Mouse (Mus musculus) hindbrain, embryonic 16.5 days (tissue): ENCODE measurements around the gene Hmgb1. TPM values are rescaled to one million over a fixed set of nuclear protein-coding genes. Genes with fewer than 3 reads are reported as not detected.

Experiments used
- ATAC-seq: fragments of 200-750 bp; cut with Nextera tagmentation; 2 replicates; pipeline ENCODE4 v1.8.0; 2017; ENCODE audit warnings: moderate TSS enrichment, moderate library complexity
- H3K27ac ChIP-seq: fragments of 300-500 bp; sonication (generic); 2 replicates; pipeline ENCODE4 v1.5.1; 2014; ENCODE audit warnings: low read depth, mild to moderate bottlenecking, control low read depth, low read length, moderate library complexity
- H3K27me3 ChIP-seq: fragments of 300-500 bp; sonication (generic); replicated peaks from 2 replicates; pipeline ENCODE4 v1.6.1; 2014; ENCODE audit warnings: low read length; ENCODE audit not compliant: control insufficient read depth, insufficient read depth
- H3K36me3 ChIP-seq: fragments of 300-500 bp; sonication (generic); 2 replicates; pipeline ENCODE4 v1.6.1; 2014; ENCODE audit warnings: mild to moderate bottlenecking, low read length, moderate library complexity, mixed read lengths; ENCODE audit not compliant: control insufficient read depth, insufficient read depth
- H3K4me1 ChIP-seq: fragments of 300-500 bp; sonication (generic); 2 replicates; pipeline ENCODE4 v1.6.1; 2014; ENCODE audit warnings: low read depth, low read length; ENCODE audit not compliant: control insufficient read depth, insufficient read depth
- H3K4me2 ChIP-seq: fragments of 300-500 bp; sonication (generic); 2 replicates; pipeline ENCODE4 v1.6.1; 2014; ENCODE audit warnings: mild to moderate bottlenecking, low read length, control low read depth, moderate library complexity
- H3K4me3 ChIP-seq: fragments of 300-500 bp; sonication (generic); 2 replicates; pipeline ENCODE4 v1.5.1; 2014; ENCODE audit warnings: mild to moderate bottlenecking, low read length, control low read depth, moderate library complexity
- H3K9ac ChIP-seq: fragments of 300-500 bp; sonication (generic); 2 replicates; pipeline ENCODE4 v1.6.1; 2014; ENCODE audit warnings: low read depth, mild to moderate bottlenecking, control low read depth, low read length, moderate library complexity
- H3K9me3 ChIP-seq: fragments of 300-500 bp; sonication (generic); 2 replicates; pipeline ENCODE4 v1.6.1; 2014; ENCODE audit warnings: mild to moderate bottlenecking, low read length, moderate library complexity; ENCODE audit not compliant: control insufficient read depth
- WGBS: fragments of 180-500 bp; shearing (Covaris S2); extraction: QIAGEN DNeasy Blood & Tissue Kit; methylation state at CpG from one replicate; pipeline ENCODE4 v1.1.7; 2014; 5-methylcytosine and 5-hydroxymethylcytosine counted together
- polyA plus RNA-seq: library from polyadenylated mRNA; unstranded; fragments of >200 nt; fragmentation: Nextera tagmentation; extraction: Ambion mirVana; gene quantifications from 2 replicates; pipeline ENCODE4 v1.2.1, GENCODE M21; 2015

Gene Hmgb1
- polyA plus RNA-seq, 1 experiment from 2014 or later, result 634 TPM

DNA sequence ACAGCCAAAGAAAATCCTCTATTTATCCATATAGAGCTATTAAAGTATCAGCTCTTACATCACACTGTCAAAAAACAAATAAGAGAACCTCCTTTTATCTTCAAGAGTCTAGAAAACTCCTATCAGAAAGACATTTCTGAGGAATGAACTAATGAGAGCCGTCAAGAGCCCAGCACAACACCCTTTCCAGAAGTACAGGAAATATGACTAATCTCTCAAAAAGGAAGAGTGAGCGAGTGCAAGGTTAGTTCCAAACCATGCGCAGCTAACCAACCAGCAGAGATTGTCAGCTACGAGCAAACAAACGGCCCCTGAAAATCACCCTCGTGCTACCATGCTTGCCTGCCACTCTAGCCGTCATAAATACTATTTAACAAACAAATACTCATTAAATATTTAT lies 21.4 kb downstream of the Hmgb1 start:
- no peak for ATAC-seq
- 83% methylated on average over 7 of the region's 7 CpGs for WGBS

DNA sequence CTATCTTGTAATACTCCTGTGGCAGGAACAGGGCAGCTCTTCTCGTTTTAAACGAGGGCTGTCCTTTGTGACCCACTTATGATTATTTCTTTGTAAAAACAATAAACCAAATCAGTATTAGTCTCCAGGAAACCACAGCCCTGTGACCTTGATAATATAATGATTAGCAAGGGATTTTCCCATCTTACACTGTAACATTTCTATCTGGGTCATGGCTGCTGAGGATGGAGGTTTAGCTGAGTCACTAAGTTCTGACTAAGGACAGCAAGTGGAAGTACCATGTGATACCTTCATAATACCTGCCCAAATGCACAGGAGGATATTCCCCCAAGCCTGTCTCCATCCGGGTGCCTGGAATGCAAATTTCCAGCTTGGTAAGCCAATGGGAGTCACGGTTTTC lies 23.8 kb downstream of the Hmgb1 start:
- Histone ChIP-seq H3K9me3 (no peaks in the 10 kb centered on the region), H3K36me3 (no peaks in the 10 kb centered on the region), H3K27ac (no peak overlapping the region), H3K4me1 (no peaks in the 10 kb centered on the region), H3K4me2 (no peak overlapping the region), H3K4me3 (no peak overlapping the region), H3K27me3 (no peaks in the 10 kb centered on the region), H3K9ac (no peak overlapping the region)
- 75% methylated on average over 4 of the region's 4 CpGs for WGBS
- no peak for ATAC-seq

More for the DNA sequence above, 21.4 kb downstream of the Hmgb1 start:
- H3K4me1 ChIP-seq, result no peaks in the 10 kb centered on the region
- H3K9me3 ChIP-seq, result no peaks in the 10 kb centered on the region
- H3K4me2 ChIP-seq, result no peak overlapping the region
- H3K27ac ChIP-seq, result no peak overlapping the region
- no peak overlapping the region for H3K4me3 ChIP-seq
- H3K36me3 ChIP-seq, result no peaks in the 10 kb centered on the region
- no peaks in the 10 kb centered on the region for H3K27me3 ChIP-seq
- H3K9ac ChIP-seq, result no peak overlapping the region

DNA sequence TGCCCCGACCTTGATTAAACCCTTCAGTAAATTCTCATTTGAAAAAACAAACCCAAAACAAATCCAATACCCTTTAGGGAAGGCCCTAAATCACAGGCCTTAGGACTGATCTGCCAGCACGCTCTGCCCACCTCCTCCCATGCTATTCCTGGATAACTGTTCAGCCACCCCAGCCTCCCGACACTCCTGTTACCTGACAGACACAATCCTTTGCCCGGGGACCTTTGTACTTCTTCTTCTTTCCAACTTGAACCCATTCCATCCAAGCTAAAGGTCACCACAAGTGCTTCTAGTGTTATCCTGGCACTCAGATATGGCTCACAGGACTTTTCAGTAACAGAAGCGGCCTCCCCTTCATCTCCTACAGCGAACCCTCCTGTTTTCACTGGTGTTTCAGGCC lies 25.3 kb downstream of the Hmgb1 start:
- H3K4me3 ChIP-seq, result no peak overlapping the region
- H3K27ac ChIP-seq, result no peak overlapping the region
- H3K9ac ChIP-seq, result no peak overlapping the region
- no peaks in the 10 kb centered on the region for H3K4me1 ChIP-seq
- no peaks in the 10 kb centered on the region for H3K9me3 ChIP-seq
- 94% methylated on average over 6 of the region's 6 CpGs for WGBS
- H3K36me3 ChIP-seq, result no peaks in the 10 kb centered on the region
- H3K27me3 ChIP-seq, result no peaks in the 10 kb centered on the region
- H3K4me2 ChIP-seq, result no peak overlapping the region
- no peak for ATAC-seq

DNA sequence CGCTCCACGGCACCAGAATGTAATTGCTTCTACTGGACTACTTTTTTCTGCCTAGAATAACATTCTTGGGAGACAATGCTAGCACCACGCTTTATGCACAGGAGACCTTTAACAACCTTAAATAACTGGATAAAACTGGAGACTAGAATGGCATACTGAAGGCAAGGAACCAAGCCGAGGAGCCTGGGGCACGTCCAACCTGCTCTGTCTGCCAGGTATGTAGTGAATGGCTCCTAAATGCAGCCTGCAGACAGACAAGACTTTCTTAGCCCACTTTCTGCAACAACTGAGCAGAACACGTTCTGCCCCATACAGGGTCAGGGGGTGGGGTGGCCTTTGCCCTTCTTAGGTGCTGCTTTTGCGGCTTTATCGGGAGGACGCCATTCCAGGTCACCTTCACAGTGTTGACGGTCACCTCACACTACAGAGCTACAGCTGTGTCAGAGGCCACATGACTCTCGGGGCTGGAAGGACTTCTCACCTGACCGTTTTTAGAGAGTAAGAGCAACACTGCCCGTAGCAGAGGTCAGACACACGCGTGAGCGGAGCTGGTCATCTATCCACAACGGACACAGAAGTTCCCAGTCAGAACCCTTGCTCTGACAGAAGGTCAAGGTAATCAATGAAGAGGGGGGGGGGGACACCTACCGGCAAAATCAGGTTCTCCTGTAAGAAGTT lies 27.3 kb downstream of the Hmgb1 start:
- no peak for ATAC-seq
- no peak overlapping the region for H3K9ac ChIP-seq
- WGBS, result 93% methylated on average over 18 of the region's 18 CpGs

DNA sequence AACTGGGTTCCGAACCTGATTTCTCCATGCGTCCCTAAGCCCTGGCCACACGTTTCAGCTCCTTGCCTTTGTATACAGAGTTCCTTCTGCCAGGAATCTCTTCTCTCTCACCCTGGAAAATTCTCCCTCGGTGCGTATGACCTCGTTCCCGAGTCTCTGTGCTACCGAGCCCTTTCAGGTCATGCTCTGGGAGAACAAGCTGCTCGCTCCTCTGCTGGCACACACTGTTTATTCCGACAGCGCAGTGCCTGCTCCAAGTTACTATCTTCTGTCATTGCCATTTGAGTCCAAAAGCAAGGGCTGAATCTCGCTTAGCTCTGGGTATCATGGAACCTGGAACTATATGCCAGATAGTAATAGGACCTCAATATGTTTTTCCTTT lies 31.5 kb downstream of the Hmgb1 start:
- H3K4me3 ChIP-seq, result no peak overlapping the region
- H3K27me3 ChIP-seq, result no peaks in the 10 kb centered on the region
- H3K4me2 ChIP-seq, result no peak overlapping the region
- H3K9me3 ChIP-seq, result no peaks in the 10 kb centered on the region
- H3K4me1 ChIP-seq, result no peaks in the 10 kb centered on the region
- ATAC-seq, result no peak
- H3K9ac ChIP-seq, result no peak overlapping the region
- H3K36me3 ChIP-seq, result no peaks in the 10 kb centered on the region
- H3K27ac ChIP-seq, result no peak overlapping the region
- WGBS, result 70% methylated on average over 12 of the region's 12 CpGs

More for the DNA sequence above, 27.3 kb downstream of the Hmgb1 start:
- H3K4me3 ChIP-seq, result no peak overlapping the region
- no peaks in the 10 kb centered on the region for H3K27me3 ChIP-seq
- H3K9me3 ChIP-seq, result no peaks in the 10 kb centered on the region
- no peaks in the 10 kb centered on the region for H3K4me1 ChIP-seq
- H3K27ac ChIP-seq, result no peak overlapping the region
- H3K36me3 ChIP-seq, result no peaks in the 10 kb centered on the region
- no peak overlapping the region for H3K4me2 ChIP-seq

DNA sequence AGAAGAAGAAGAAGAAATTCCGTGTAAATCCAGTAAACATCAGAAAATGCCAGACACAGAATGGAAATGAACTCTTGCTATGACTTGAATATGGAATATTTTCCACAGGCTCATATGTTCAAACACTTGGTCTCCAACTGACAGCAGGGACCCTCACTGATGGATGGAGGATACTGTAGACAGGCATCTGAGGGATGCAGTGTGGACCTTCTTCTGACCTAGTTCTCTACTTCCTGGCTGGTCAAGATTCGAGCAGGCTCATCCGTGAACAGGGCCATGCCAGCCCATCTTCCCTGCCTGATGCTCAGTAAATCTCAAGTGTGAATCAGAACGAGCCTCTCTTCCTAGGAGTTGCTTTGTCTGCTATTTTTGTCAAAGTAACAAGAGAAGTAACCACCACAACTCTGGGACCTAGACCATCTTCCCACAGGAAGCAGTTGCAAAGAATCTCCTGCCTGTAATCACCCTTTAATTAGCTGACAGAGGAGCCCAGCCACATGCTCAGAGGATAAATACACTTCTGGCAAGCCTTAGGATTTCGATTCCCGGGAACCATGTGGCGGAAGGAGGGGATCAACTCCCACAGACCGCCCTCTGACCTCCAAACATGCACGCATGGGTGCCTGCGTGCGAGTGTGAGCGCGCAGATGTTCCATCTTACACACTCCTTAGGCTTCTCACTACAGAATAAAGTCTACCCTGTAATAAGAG lies 32.1 kb downstream of the Hmgb1 start:
- Histone ChIP-seq H3K4me2 (no peak overlapping the region), H3K9ac (no peak overlapping the region), H3K4me1 (no peaks in the 10 kb centered on the region), H3K4me3 (no peak overlapping the region), H3K27me3 (no peaks in the 10 kb centered on the region), H3K9me3 (no peaks in the 10 kb centered on the region), H3K27ac (no peak overlapping the region), H3K36me3 (no peaks in the 10 kb centered on the region)
- ATAC-seq, result no peak
- 58% methylated on average over 13 of the region's 13 CpGs for WGBS

DNA sequence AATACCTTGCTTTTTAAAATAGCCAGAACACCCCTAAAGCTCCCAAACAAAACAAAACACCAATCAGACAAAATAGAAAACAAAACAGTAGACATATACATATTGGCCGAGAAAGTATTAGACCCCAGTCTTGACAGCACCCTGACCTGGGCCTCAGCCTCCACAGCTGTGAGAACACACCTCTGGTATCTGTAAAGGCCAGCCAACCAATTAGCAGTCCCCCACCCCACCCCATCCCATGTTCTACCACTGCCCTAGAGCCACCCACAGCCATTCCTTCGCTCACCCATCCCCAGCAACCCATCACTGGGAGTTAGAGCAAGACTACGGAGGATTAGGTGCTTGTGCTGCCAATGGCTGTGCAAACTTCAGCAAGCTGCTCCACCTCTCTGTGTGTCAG lies 33.4 kb downstream of the Hmgb1 start:
- 97% methylated on average over 3 of the region's 3 CpGs for WGBS
- Histone ChIP-seq H3K4me2 (no peak overlapping the region), H3K27ac (no peak overlapping the region), H3K9me3 (no peaks in the 10 kb centered on the region), H3K9ac (no peak overlapping the region), H3K36me3 (no peaks in the 10 kb centered on the region), H3K27me3 (no peaks in the 10 kb centered on the region), H3K4me1 (no peaks in the 10 kb centered on the region), H3K4me3 (no peak overlapping the region)
- ATAC-seq, result no peak

DNA sequence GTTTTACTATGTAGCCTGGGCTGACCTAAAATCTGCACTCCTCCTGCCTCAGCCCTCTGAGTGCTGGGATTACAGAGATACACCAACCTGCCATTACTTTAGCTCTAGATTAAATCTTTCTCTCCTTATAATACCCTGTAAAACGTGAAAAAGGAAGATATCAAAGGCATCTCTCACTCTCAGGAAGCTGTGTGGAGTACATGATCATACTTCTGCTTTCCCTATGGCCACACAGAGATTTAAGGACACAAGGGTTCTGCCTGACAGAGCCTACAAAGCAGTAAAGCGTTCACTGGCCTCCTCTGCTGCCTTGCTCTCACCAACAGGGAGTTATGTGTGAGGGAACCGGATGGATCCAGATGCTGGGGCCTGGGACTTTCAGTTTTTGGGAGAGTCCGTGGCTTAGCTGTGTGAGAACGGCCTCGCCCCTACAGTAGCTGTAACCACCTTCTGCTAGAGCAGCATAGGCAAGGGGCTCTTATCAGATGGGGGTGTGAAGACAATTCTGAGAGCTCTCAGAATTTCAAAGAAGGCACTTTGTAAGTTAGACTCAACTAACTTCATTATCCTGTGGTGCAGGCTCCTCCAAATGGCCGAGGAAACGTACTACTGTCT lies 36.8 kb downstream of the Hmgb1 start:
- Histone ChIP-seq H3K9me3 (no peaks in the 10 kb centered on the region), H3K27me3 (no peaks in the 10 kb centered on the region), H3K4me2 (no peak overlapping the region), H3K9ac (no peak overlapping the region), H3K36me3 (no peaks in the 10 kb centered on the region), H3K4me3 (no peak overlapping the region), H3K4me1 (no peaks in the 10 kb centered on the region), H3K27ac (no peak overlapping the region)
- WGBS, result 85% methylated on average over 8 of the region's 8 CpGs
- ATAC-seq, result no peak

DNA sequence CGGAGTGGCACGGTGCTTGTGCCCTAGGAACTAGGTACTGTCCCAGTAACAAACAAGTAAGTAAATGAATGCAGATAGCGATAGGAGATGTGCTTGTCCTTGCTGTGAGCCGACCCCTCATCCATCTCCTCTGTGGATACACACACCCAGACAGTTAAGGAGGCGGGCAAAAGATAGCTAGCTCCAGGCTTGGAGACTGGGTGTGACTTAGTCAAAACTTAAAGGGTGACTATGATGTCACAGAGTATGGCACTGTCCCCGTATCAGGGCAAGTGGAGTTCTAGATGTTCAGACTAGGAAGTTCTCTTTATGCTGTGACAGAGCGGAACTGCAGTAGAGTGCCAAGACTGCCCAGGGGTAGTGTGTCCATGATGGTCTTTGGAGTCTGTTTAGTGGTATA lies 37.6 kb downstream of the Hmgb1 start:
- no peak overlapping the region for H3K4me2 ChIP-seq
- H3K27ac ChIP-seq, result no peak overlapping the region
- WGBS, result 94% methylated on average over 7 of the region's 7 CpGs
- H3K27me3 ChIP-seq, result no peaks in the 10 kb centered on the region
- no peaks in the 10 kb centered on the region for H3K36me3 ChIP-seq
- no peak for ATAC-seq
- no peaks in the 10 kb centered on the region for H3K9me3 ChIP-seq
- no peak overlapping the region for H3K9ac ChIP-seq
- H3K4me3 ChIP-seq, result no peak overlapping the region
- no peaks in the 10 kb centered on the region for H3K4me1 ChIP-seq
